Mouse (Mus musculus) spleen, adult 2 months (tissue): ENCODE measurements around the gene Antxr1.

Experiments used
- CTCF ChIP-seq: fragments of 200-500 bp; IDR thresholded peaks from 2 replicates; pipeline ENCODE4 v1.5.1; 2011; ENCODE audit warnings: mild to moderate bottlenecking, inconsistent platforms; ENCODE audit not compliant: insufficient read depth, insufficient read length, insufficient replicate concordance; ENCODE audit errors: extremely low read depth
- POLR2A ChIP-seq: fragments of 200-500 bp; IDR thresholded peaks from 2 replicates; pipeline ENCODE4 v1.6.1; 2011; ENCODE audit warnings: low read depth, low read length, inconsistent platforms

DNA sequence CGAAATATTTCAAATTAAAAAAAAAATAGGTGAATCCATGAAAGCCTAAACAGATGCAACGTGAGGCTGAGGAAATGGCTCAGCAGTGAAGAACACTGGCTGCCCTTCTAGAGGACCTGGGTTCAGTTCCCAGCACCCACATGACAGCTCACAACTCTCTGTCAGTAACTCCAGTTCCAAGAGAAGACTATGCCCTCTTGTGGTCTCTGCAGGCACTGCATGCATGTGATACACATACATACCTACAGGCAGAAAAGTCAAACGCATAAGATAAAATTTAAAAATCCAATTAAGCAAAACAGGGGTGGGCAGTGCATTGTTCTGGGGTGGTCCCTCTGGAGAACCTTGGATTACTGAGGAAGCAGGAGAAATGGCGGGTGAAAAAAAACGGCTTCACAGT lies 60.8 kb downstream of the Antxr1 start:
- TF ChIP-seq CTCF (no peak), POLR2A (no peak)
